Mouse (Mus musculus) forebrain, embryonic 16.5 days (tissue): Measurements from ENCODE around the gene Acsl3. TPM values are rescaled to one million over a fixed set of nuclear protein-coding genes. Genes with fewer than 3 reads are reported as not detected.

Source experiments
- ATAC-seq: fragments of 200-750 bp; cut with Nextera tagmentation; 2 replicates; pipeline ENCODE4 v1.8.0; 2017; ENCODE audit warnings: mild to moderate bottlenecking, moderate library complexity
- H3K27ac ChIP-seq: fragments of 300-500 bp; sonication (generic); 2 replicates; pipeline ENCODE4 v1.5.1; 2014; ENCODE audit warnings: low read length, control low read depth
- H3K27me3 ChIP-seq: fragments of 300-500 bp; sonication (generic); replicated peaks from 2 replicates; pipeline ENCODE4 v1.6.1; 2014; ENCODE audit warnings: low read length; ENCODE audit not compliant: control insufficient read depth, insufficient read depth
- H3K36me3 ChIP-seq: fragments of 300-500 bp; sonication (generic); 2 replicates; pipeline ENCODE4 v1.6.1; 2014; ENCODE audit not compliant: control insufficient read depth, insufficient read depth
- H3K4me1 ChIP-seq: fragments of 300-500 bp; sonication (generic); replicated peaks from 2 replicates; pipeline ENCODE4 v1.6.1; 2014; ENCODE audit warnings: low read length; ENCODE audit not compliant: control insufficient read depth, insufficient read depth
- H3K4me2 ChIP-seq: fragments of 300-500 bp; sonication (generic); 2 replicates; pipeline ENCODE4 v1.6.1; 2014; ENCODE audit warnings: mild to moderate bottlenecking, low read length, control low read depth
- H3K4me3 ChIP-seq: fragments of 300-500 bp; sonication (generic); replicated peaks from 2 replicates; pipeline ENCODE4 v1.5.1; 2014; ENCODE audit warnings: mild to moderate bottlenecking, low read length, control low read depth
- H3K9ac ChIP-seq: fragments of 300-500 bp; sonication (generic); replicated peaks from 2 replicates; pipeline ENCODE4 v1.6.1; 2014; ENCODE audit warnings: low read depth, low read length, control low read depth
- H3K9me3 ChIP-seq: fragments of 300-500 bp; sonication (generic); 2 replicates; pipeline ENCODE4 v1.6.1; 2016; ENCODE audit warnings: low read length; ENCODE audit not compliant: control insufficient read depth
- WGBS: fragments of 180-500 bp; shearing (Covaris S2); extraction: QIAGEN DNeasy Blood & Tissue Kit; methylation state at CpG from one replicate; pipeline ENCODE4 v1.1.7; 2014; 5-methylcytosine and 5-hydroxymethylcytosine counted together
- polyA plus RNA-seq: library from polyadenylated mRNA; unstranded; fragments of >200 nt; fragmentation: Nextera tagmentation; extraction: Ambion mirVana; gene quantifications from 2 replicates; pipeline ENCODE4 v1.2.1, GENCODE M21; 2015

Acsl3 gene
- polyA plus RNA-seq, 1 experiment from 2014 or later = 87.6 TPM

DNA sequence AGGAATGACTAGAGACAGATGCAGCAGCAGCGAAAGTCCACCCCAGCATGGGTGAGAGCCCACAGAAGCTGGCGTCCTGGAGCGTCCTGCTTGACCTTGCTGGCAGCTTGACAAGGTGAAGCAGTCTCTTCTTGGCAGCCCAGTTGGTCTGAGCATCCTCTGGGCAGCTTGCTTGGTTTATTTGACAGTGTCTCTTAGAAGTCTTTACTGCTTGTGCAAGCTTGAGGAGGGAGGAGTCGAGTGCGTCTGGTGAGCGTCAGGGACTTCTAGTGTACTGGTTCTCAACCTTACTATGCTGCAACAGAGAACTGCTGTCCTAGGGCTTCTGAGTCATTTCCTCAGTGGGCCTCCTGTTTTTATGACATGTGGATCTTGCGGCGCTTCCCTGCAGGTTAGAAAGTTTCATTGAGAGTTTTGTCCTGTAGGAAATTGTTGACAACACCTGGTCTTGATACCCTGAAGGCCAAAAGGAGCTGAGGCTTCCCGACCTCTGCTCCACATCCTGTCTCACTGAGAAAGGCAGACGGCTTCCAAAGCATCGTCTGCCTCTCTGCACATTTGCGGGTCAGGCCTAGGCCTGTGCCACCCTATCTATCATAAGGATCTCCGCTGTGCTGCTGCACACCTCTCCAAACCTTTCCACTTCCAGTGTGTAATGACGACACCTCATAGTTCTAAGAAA, 44.8 kb downstream of the Acsl3 start:
- H3K27ac ChIP-seq = no peak overlapping the region
- no peaks in the 10 kb centered on the region for H3K4me1 ChIP-seq
- ATAC-seq = no peak
- no peak overlapping the region for H3K4me3 ChIP-seq
- no peak overlapping the region for H3K4me2 ChIP-seq
- no peaks in the 10 kb centered on the region for H3K9me3 ChIP-seq
- no peak overlapping the region for H3K9ac ChIP-seq
- 91% methylated on average over 14 of the region's 14 CpGs for WGBS
- peaks cover 29% of the 10 kb centered on the region for H3K36me3 ChIP-seq
- no peaks in the 10 kb centered on the region for H3K27me3 ChIP-seq

DNA sequence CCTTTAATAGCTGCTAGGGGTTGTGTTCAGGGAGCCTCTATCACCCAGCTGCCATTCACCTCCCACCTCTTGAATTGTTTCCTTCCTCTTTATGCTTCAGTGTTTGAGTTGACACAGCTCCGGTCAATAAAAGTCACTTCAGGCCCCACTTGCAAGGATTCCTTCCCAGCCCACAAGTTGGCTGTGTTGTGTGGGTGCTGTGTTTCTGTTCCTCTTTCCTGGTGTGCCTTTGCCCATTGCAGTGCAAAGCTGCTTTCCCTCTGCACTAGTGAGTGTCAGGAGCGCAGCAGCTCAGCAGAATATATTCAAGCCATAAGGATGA, 45.3 kb downstream of the Acsl3 start:
- no peaks in the 10 kb centered on the region for H3K27me3 ChIP-seq
- 96% methylated on average over 2 of the region's 2 CpGs for WGBS
- H3K4me1 ChIP-seq = no peaks in the 10 kb centered on the region
- peaks cover 29% of the 10 kb centered on the region for H3K36me3 ChIP-seq
- H3K4me2 ChIP-seq = no peak overlapping the region
- no peak overlapping the region for H3K9ac ChIP-seq
- no peak overlapping the region for H3K4me3 ChIP-seq
- no peak overlapping the region for H3K27ac ChIP-seq
- no peak for ATAC-seq
- no peaks in the 10 kb centered on the region for H3K9me3 ChIP-seq

- Histone ChIP-seq H3K27ac (no peak overlapping the region), H3K4me3 (no peak overlapping the region), H3K36me3 (peaks cover 20% of the 10 kb centered on the region), H3K27me3 (no peaks in the 10 kb centered on the region), H3K4me1 (no peaks in the 10 kb centered on the region), H3K4me2 (no peak overlapping the region), H3K9me3 (no peaks in the 10 kb centered on the region), H3K9ac (no peak overlapping the region)
- WGBS = 88% methylated on average over 10 of the region's 10 CpGs
- ATAC-seq = no peak
Observed at GRCm38 (mm10) chr1:78706338-78706737, 48.7 kb downstream of the Acsl3 start.

- H3K9ac ChIP-seq = no peak overlapping the region
- H3K27me3 ChIP-seq = no peaks in the 10 kb centered on the region
- H3K27ac ChIP-seq = no peak overlapping the region
- no peak for ATAC-seq
- H3K4me2 ChIP-seq = no peak overlapping the region
- H3K4me1 ChIP-seq = no peaks in the 10 kb centered on the region
- no peak overlapping the region for H3K4me3 ChIP-seq
- peaks cover 18% of the 10 kb centered on the region for H3K36me3 ChIP-seq
- 55% methylated on average over 4 of the region's 4 CpGs for WGBS
- no peaks in the 10 kb centered on the region for H3K9me3 ChIP-seq
Observed at GRCm38 (mm10) chr1:78707280-78707679, 49.7 kb downstream of the Acsl3 start.

- no peaks in the 10 kb centered on the region for H3K27me3 ChIP-seq
- no peak overlapping the region for H3K4me3 ChIP-seq
- no peak overlapping the region for H3K27ac ChIP-seq
- H3K9ac ChIP-seq = no peak overlapping the region
- H3K36me3 ChIP-seq = peaks cover 4% of the 10 kb centered on the region; the same call in 1 of the 2 replicates
- H3K4me2 ChIP-seq = no peak overlapping the region
- no peaks in the 10 kb centered on the region for H3K4me1 ChIP-seq
- no peak for ATAC-seq
- H3K9me3 ChIP-seq = no peaks in the 10 kb centered on the region
Observed at GRCm38 (mm10) chr1:78710026-78710425, 52.4 kb downstream of the Acsl3 start.

DNA sequence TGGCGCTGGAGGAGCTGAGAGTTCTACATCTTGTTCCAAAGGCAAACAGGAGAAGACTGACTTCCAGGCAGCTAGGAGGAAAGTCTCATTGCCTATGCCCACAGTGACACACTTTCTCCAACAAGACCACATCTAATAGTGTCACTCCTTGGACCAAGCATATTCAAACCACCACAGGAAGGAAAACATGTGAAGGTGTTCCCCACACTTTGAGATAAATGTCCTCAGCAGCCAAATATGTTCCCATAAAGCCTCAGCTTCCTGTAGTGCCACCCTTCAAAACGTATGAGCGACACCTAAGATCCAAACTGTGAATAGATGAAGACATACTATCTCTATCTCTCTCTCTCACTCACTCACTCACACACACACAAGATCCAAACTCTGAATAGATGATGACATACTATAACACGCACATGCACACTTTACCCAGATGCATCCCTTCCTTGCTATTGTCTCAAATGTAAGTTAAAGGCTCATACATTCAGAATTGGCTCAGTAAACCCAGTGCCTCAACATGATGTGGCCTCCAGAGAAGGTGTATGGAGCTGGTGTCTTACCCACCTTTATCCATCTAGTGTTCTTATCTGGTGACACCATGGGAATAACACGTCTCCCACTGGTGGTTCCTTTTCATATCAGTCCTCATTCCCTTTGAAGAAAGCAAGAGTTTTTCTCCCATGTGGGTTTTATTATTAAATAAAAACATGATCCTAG, 53.1 kb downstream of the Acsl3 start:
- Histone ChIP-seq H3K4me1 (no peaks in the 10 kb centered on the region), H3K9ac (no peak overlapping the region), H3K4me2 (no peak overlapping the region), H3K27ac (no peak overlapping the region), H3K4me3 (no peak overlapping the region), H3K27me3 (no peaks in the 10 kb centered on the region), H3K36me3 (peaks cover 4% of the 10 kb centered on the region; the same call in 1 of the 2 replicates), H3K9me3 (no peaks in the 10 kb centered on the region)
- ATAC-seq = no peak
- WGBS = 85% methylated on average over 5 of the region's 5 CpGs

GRCm38 (mm10) chr1:78724458-78725190, 67.0 kb downstream of the Acsl3 start:
- Histone ChIP-seq H3K27me3 (no peaks in the 10 kb centered on the region), H3K4me2 (peak overlapping the region; percentile 28; the same call in 1 of the 2 replicates), H3K4me1 (peaks cover 11% of the 10 kb centered on the region), H3K27ac (no peak overlapping the region), H3K4me3 (no peak overlapping the region), H3K9me3 (no peaks in the 10 kb centered on the region), H3K36me3 (no peaks in the 10 kb centered on the region), H3K9ac (peak overlapping the region; percentile 31; the same call in 1 of the 2 replicates)
- ATAC-seq = peak; percentile 93
- 16% methylated on average over 17 of the region's 17 CpGs for WGBS

- 72% methylated on average over 3 of the region's 3 CpGs for WGBS
- no peak overlapping the region for H3K4me2 ChIP-seq
- ATAC-seq = peak; percentile 45
- H3K9ac ChIP-seq = no peak overlapping the region
- no peaks in the 10 kb centered on the region for H3K27me3 ChIP-seq
- no peaks in the 10 kb centered on the region for H3K36me3 ChIP-seq
- H3K4me3 ChIP-seq = no peak overlapping the region
- H3K27ac ChIP-seq = no peak overlapping the region
- no peaks in the 10 kb centered on the region for H3K9me3 ChIP-seq
- peaks cover 11% of the 10 kb centered on the region for H3K4me1 ChIP-seq
Observed at GRCm38 (mm10) chr1:78725191-78725490, 67.5 kb downstream of the Acsl3 start.

DNA sequence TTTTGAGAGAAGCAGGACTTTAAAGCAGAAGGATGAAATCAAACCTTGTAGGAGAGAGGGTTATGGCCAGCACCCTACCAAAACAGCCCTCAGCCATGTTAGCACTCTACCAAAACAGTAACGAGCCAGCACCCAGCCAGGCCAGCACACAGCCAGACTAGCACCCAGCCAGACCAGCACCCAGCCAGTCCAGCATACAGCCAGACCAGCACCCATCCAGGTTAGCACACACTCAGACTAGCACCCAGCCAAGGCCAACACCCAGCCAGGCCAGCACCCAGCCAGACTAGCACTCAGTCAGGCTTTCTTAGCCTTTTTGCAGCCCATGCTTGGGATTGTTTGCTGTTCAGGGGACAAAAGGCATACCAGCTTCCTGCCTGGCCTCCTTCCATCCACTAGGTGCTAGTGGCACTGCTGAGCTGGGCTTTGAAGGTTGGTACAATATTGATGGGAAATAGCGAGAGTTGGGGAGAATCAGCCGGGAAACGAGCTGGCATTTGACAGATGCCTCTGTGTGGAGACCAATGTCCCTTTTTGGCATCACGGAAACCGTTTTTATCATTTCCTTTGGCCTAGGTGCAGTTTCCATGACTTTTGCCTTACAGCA, 68.1 kb downstream of the Acsl3 start:
- no peak overlapping the region for H3K27ac ChIP-seq
- ATAC-seq = peak; percentile 24; the same call in 1 of the 2 replicates
- no peaks in the 10 kb centered on the region for H3K27me3 ChIP-seq
- H3K9ac ChIP-seq = no peak overlapping the region
- peaks cover 11% of the 10 kb centered on the region for H3K4me1 ChIP-seq
- no peaks in the 10 kb centered on the region for H3K9me3 ChIP-seq
- H3K4me2 ChIP-seq = no peak overlapping the region
- WGBS = 50% methylated on average over 6 of the region's 6 CpGs
- H3K4me3 ChIP-seq = no peak overlapping the region
- H3K36me3 ChIP-seq = no peaks in the 10 kb centered on the region
